Mouse (Mus musculus): Measurements from ENCODE around the gene Tsks.

GRCm38 (mm10) chr7:44985595-44986191, 42.7 kb downstream of the Tsks start:
- no peak for TF ChIP-seq GATA1 (IDR thresholded peaks at IDR 0.05; ENCODE audit: borderline replicate concordance, low read length)
- TF ChIP-seq FLI1 (IDR thresholded peaks at IDR 0.05; ENCODE audit: low read length): no peak
